Mouse (Mus musculus): ENCODE measurements around the gene Trub2.

The Trub2 gene

GRCm38 (mm10) chr2:29723132-29723531 is 65.2 kb downstream of the Trub2 start:
- peak; percentile 20 to 63 for DNase-seq

- DNase-seq: no peak
Observed at GRCm38 (mm10) chr2:29718581-29718980, 69.7 kb downstream of the Trub2 start.

- peak; percentile 85 to 89 for DNase-seq
Observed at GRCm38 (mm10) chr2:29716691-29717090, 71.6 kb downstream of the Trub2 start.

- no peak for DNase-seq
Observed at GRCm38 (mm10) chr2:29716143-29716542, 72.2 kb downstream of the Trub2 start.

- DNase-seq: no peak
Observed at GRCm38 (mm10) chr2:29714127-29714526, 74.2 kb downstream of the Trub2 start.

DNA sequence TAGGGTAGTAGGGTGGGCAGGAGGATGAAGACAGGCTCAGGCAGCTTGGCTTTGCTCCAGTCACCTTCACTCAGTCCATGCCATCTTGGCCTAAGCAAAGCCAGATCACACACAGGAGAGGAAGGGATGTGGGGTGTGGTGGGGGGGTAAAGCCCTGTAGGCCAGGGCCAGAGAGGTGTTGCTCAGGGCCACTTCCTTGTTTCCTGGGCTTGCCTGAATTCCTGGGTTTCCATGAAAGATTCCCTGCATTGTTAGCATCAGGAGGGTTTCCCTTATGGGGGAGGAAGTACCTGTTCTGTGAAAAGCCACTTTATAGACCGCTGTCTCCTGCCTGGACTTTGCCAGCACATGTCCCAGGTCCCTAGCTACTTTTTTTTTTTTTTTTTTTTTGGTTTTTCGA is 74.8 kb downstream of the Trub2 start:
- no peak for DNase-seq

GRCm38 (mm10) chr2:29711877-29712276 is 76.4 kb downstream of the Trub2 start:
- DNase-seq: no peak
